17 mouse cellular contexts compared by ENCODE assay signal in genomic region chr4:98404412-98404811, GRCm38 (mm10). TPM values are rescaled to one million over a fixed set of nuclear protein-coding genes. Genes with fewer than 3 reads are reported as not detected.
DNase-seq lines count a peak whose midpoint lies in the region; ATAC-seq and TF ChIP-seq lines count a peak whose summit lies in the region.
"Had no signal": no experiment of that assay in that cellular context is flagged by ENCODE, and none has a peak within 500 bp of the region (broad histone marks: within the 10 kb centered on the region; RNA-seq: fewer than 3 reads in every experiment).

No protein-coding gene starts in this region.

- no peak overlapping the region for H3K27ac ChIP-seq in kidney, postnatal 0 days
- H3K27ac ChIP-seq: embryonic facial prominence, embryonic 10.5 days; forebrain, embryonic 13.5 days had no signal

- no peak for TF ChIP-seq CTCF in kidney, postnatal 0 days (IDR thresholded peaks at IDR 0.05; ENCODE audit: low read depth)

- H3K4me1 ChIP-seq in kidney, postnatal 0 days (replicated peaks; ENCODE audit: insufficient read depth, low read length): no peaks in the 10 kb centered on the region
- H3K4me1 ChIP-seq: embryonic facial prominence, embryonic 10.5 days; forebrain, embryonic 13.5 days had no signal

- no peaks in the 10 kb centered on the region for H3K9me3 ChIP-seq in kidney, postnatal 0 days (replicated peaks; ENCODE audit: low read length)
- H3K9me3 ChIP-seq: embryonic facial prominence, embryonic 10.5 days; forebrain, embryonic 13.5 days; heart, embryonic 12.5 days had no signal

- WGBS in kidney, postnatal 0 days: 63% methylated on average over 6 of the region's 6 CpGs

- peak; percentile 31 for DNase-seq in kidney, adult 11 months
- no peak for DNase-seq in kidney, adult 18-20 months
- DNase-seq in kidney, adult 9 months: peak; percentile 60
- no peak for DNase-seq in kidney, postnatal 0 days (ENCODE audit: low spot score)
- DNase-seq in heart, postnatal 10 days: no peak
- DNase-seq in gastrocnemius, postnatal 14 days: no peak
- DNase-seq in layer of hippocampus, adult 9-10 months (ENCODE audit: low spot score): no peak
- DNase-seq: adrenal gland, postnatal 14 days; cerebellum, adult 11-12 months; cerebellum, adult 9-11 months; cerebellum, postnatal 36 days; forebrain, postnatal 0 days; gastrocnemius, postnatal 25 days; heart, postnatal 36 days had no signal

- no peaks in the 10 kb centered on the region for H3K27me3 ChIP-seq in kidney, postnatal 0 days (ENCODE audit: insufficient read depth, low read length)
- H3K27me3 ChIP-seq: forebrain, embryonic 13.5 days; heart, embryonic 12.5 days had no signal

- no peak overlapping the region for H3K4me2 ChIP-seq in kidney, postnatal 0 days (ENCODE audit: low read length)
- H3K4me2 ChIP-seq: forebrain, embryonic 13.5 days; heart, embryonic 12.5 days had no signal

- H3K9ac ChIP-seq in kidney, postnatal 0 days (ENCODE audit: low read depth, low read length): no peak overlapping the region
- H3K9ac ChIP-seq: forebrain, embryonic 13.5 days; forebrain, postnatal 0 days; heart, embryonic 12.5 days had no signal

- peak; percentile 78 for ATAC-seq in kidney, postnatal 0 days (replicated peaks; ENCODE audit: low FRiP score, low read depth)
- ATAC-seq: forebrain, embryonic 13.5 days; forebrain, postnatal 0 days had no signal

- H3K4me3 ChIP-seq in kidney, postnatal 0 days (replicated peaks; ENCODE audit: low read depth, low read length): no peak overlapping the region
- H3K4me3 ChIP-seq: embryonic facial prominence, embryonic 10.5 days; forebrain, embryonic 13.5 days; heart, embryonic 12.5 days had no signal

- intact Hi-C loops in heart, postnatal 10 days (cut with DNase I): no loop called here
- intact Hi-C loops in gastrocnemius, postnatal 14 days (cut with DNase I; ENCODE audit: low total_unique reads): no loop called here

- no peaks in the 10 kb centered on the region for H3K36me3 ChIP-seq in kidney, postnatal 0 days (ENCODE audit: insufficient read depth, low read length)
- H3K36me3 ChIP-seq: embryonic facial prominence, embryonic 10.5 days had no signal

RNA-seq across cellular contexts. Expression of gene Patj, which starts 8.8 kb away (rescaled TPM):
- polyA plus RNA-seq in kidney, postnatal 0 days (2015; fragmentation: Nextera tagmentation; extraction: Ambion mirVana): 15.2 and 22.5 TPM in 2 replicates
- total RNA-seq in heart, postnatal 10 days (2021): 10 to 100 TPM; 15.7 to 17.2 TPM
- 1 to 10 TPM; 1.9 to 2.7 TPM for total RNA-seq in gastrocnemius, postnatal 14 days (2021)

RNA-seq across cellular contexts. Expression of gene Tm2d1, which starts 21.3 kb away (rescaled TPM):
- 172 and 178 TPM in 2 replicates for polyA plus RNA-seq in kidney, postnatal 0 days (2015; fragmentation: Nextera tagmentation; extraction: Ambion mirVana)
- 10 to 100 TPM; 44.0 to 44.7 TPM for total RNA-seq in heart, postnatal 10 days (2021)
- 10 to 100 TPM; 24.6 to 27.1 TPM for total RNA-seq in gastrocnemius, postnatal 14 days (2021)

Comparison
In these comparisons a context has a peak if more than half of its experiments do, and no peak if none do; other contexts are left out.
1. DNase-seq: peak in kidney, adult 11 months (single experiment) and kidney, adult 9 months (single experiment); none in kidney, adult 18-20 months (single experiment), kidney, postnatal 0 days (single experiment), heart, postnatal 10 days (0 of 2), gastrocnemius, postnatal 14 days (single experiment) and layer of hippocampus, adult 9-10 months (single experiment).
2. RNA of gene Patj, which starts 8.8 kb away (total RNA-seq): 15.7 to 17.2 TPM in heart, postnatal 10 days; 1.9 to 2.7 TPM in gastrocnemius, postnatal 14 days; every median in the first group is over 4 times any median in the second.